Mouse (Mus musculus) CH12.LX (cell line): ENCODE measurements around the gene Fbxl20. TPM values are rescaled to one million over a fixed set of nuclear protein-coding genes. Genes with fewer than 3 reads are reported as not detected.

Source experiments
- DNase-seq: peaks from one replicate; pipeline ENCODE4 v3.0.0-alpha.2; 2013; ENCODE audit errors: extremely low read depth
- H3K27ac ChIP-seq: 2 replicates; pipeline ENCODE4 v1.5.1; 2012; ENCODE audit warnings: low read depth, mild to moderate bottlenecking, control low read depth, moderate library complexity; ENCODE audit not compliant: insufficient read depth
- H3K27me3 ChIP-seq: replicated peaks from 2 replicates; pipeline ENCODE3; 2012; ENCODE audit warnings: inconsistent platforms
- H3K36me3 ChIP-seq, 2 experiments: replicated peaks in 1 of 2; 2 replicates each; pipeline versions ENCODE3 to v1.6.1; 2012; ENCODE audit warnings: inconsistent platforms in 1 of 2, low read length in 1 of 2, mild to moderate bottlenecking in 1 of 2, mixed read lengths in 1 of 2, moderate library complexity in 1 of 2; ENCODE audit not compliant: control insufficient read depth in 1 of 2, insufficient read depth in 1 of 2
- H3K4me1 ChIP-seq, 2 experiments: 2 replicates each; pipeline ENCODE4 v1.6.1; 2012; ENCODE audit warnings: inconsistent platforms in 1 of 2, moderate library complexity in 1 of 2; ENCODE audit not compliant: insufficient read depth in 2 of 2, control insufficient read depth in 1 of 2
- H3K4me2 ChIP-seq: 2 replicates; pipeline ENCODE4 v1.6.1; 2012; ENCODE audit warnings: low read depth, mild to moderate bottlenecking, control low read depth; ENCODE audit not compliant: poor library complexity, insufficient read depth, severe bottlenecking
- H3K4me3 ChIP-seq, 3 experiments: fragments of 150-350 bp in 1 of 3; sonication (generic) in 1 of 3; replicated peaks in 1 of 3; 2 replicates each; pipeline versions ENCODE3 to v1.5.1; 2011 to 2012; ENCODE audit warnings: low read depth in 2 of 3, low read length in 2 of 3, mild to moderate bottlenecking in 2 of 3, moderate library complexity in 2 of 3, control low read depth in 1 of 3, improper control_type of control experiment in 1 of 3, inconsistent platforms in 1 of 3, mixed read lengths in 1 of 3; ENCODE audit not compliant: poor library complexity in 1 of 3
- H3K79me2 ChIP-seq: replicated peaks from 2 replicates; pipeline ENCODE4 v1.6.1; 2012; ENCODE audit warnings: mild to moderate bottlenecking, moderate library complexity; ENCODE audit not compliant: control insufficient read depth, poor library complexity, insufficient read depth, severe bottlenecking; ENCODE audit errors: extremely low read depth
- H3K9ac ChIP-seq: 2 replicates; pipeline ENCODE4 v1.6.1; 2012; ENCODE audit warnings: low read depth, mild to moderate bottlenecking, control low read depth, moderate library complexity; ENCODE audit not compliant: insufficient read depth
- H3K9me3 ChIP-seq: replicated peaks from 2 replicates; pipeline ENCODE3; 2012; ENCODE audit warnings: low read length, inconsistent platforms, mixed read lengths
- CTCF ChIP-seq, 2 experiments: IDR thresholded peaks in 1 of 2; conservative IDR thresholded peaks in 1 of 2; 2 replicates each; pipeline ENCODE4 v1.5.1; 2011 to 2012; ENCODE audit warnings: low read depth in 2 of 2, low read length in 2 of 2, improper control_type of control experiment in 1 of 2, inconsistent platforms in 1 of 2, mild to moderate bottlenecking in 1 of 2, moderate library complexity in 1 of 2
- ELF1 ChIP-seq: IDR thresholded peaks from 2 replicates; pipeline ENCODE4 v1.6.1; 2014; ENCODE audit warnings: low read depth, mild to moderate bottlenecking, inconsistent platforms, low read length, improper control_type of control experiment
- ETS1 ChIP-seq: conservative IDR thresholded peaks from 2 replicates; pipeline ENCODE4 v1.6.1; 2012; ENCODE audit warnings: low read depth, mild to moderate bottlenecking, inconsistent platforms, low read length, improper control_type of control experiment, moderate library complexity
- HCFC1 ChIP-seq: IDR thresholded peaks from 2 replicates; pipeline ENCODE4 v1.6.1; 2012; ENCODE audit warnings: low read depth, mild to moderate bottlenecking, inconsistent platforms, low read length, improper control_type of control experiment
- JUN ChIP-seq: IDR thresholded peaks from 2 replicates; pipeline ENCODE4 v1.6.1; 2011; ENCODE audit warnings: low read depth, mild to moderate bottlenecking, low read length, improper control_type of control experiment, moderate library complexity; ENCODE audit not compliant: insufficient read depth
- JUND ChIP-seq: conservative IDR thresholded peaks from 2 replicates; pipeline ENCODE4 v1.6.1; 2011; ENCODE audit warnings: low read depth, low read length, improper control_type of control experiment
- KAT2A ChIP-seq: IDR thresholded peaks from 2 replicates; pipeline ENCODE4 v1.6.1; 2012; ENCODE audit warnings: low read length, improper control_type of control experiment, inconsistent platforms; ENCODE audit not compliant: insufficient replicate concordance
- MAFK ChIP-seq: IDR thresholded peaks from 2 replicates; pipeline ENCODE4 v1.6.1; 2011; ENCODE audit warnings: low read length, improper control_type of control experiment; ENCODE audit not compliant: insufficient replicate concordance
- MAZ ChIP-seq: IDR thresholded peaks from 2 replicates; pipeline ENCODE4 v1.6.1; 2012; ENCODE audit warnings: low read depth, mild to moderate bottlenecking, inconsistent platforms, low read length, improper control_type of control experiment, moderate library complexity
- MEF2A ChIP-seq: IDR thresholded peaks from 2 replicates; pipeline ENCODE4 v1.6.1; 2014; ENCODE audit warnings: low read depth, mild to moderate bottlenecking, inconsistent platforms, low read length, improper control_type of control experiment, borderline replicate concordance
- MXI1 ChIP-seq: IDR thresholded peaks from 2 replicates; pipeline ENCODE4 v1.6.1; 2011; ENCODE audit warnings: mild to moderate bottlenecking, low read depth, low read length, improper control_type of control experiment
- MYC ChIP-seq: IDR thresholded peaks from 2 replicates; pipeline ENCODE4 v1.6.1; 2011; ENCODE audit warnings: low read depth, mild to moderate bottlenecking, improper control_type of control experiment, low read length
- NELFE ChIP-seq: IDR thresholded peaks from 2 replicates; pipeline ENCODE4 v1.6.1; 2011; ENCODE audit warnings: low read depth, low read length, improper control_type of control experiment
- NRF1 ChIP-seq: IDR thresholded peaks from 2 replicates; pipeline ENCODE4 v1.6.1; 2014; ENCODE audit warnings: low read depth, mild to moderate bottlenecking, inconsistent platforms, low read length, improper control_type of control experiment, moderate library complexity
- RAD21 ChIP-seq: IDR thresholded peaks from 2 replicates; pipeline ENCODE4 v1.6.1; 2011; ENCODE audit warnings: low read depth, mild to moderate bottlenecking, low read length, improper control_type of control experiment, moderate library complexity
- SIN3A ChIP-seq: IDR thresholded peaks from 2 replicates; pipeline ENCODE4 v1.6.1; 2012; ENCODE audit warnings: low read length, improper control_type of control experiment, inconsistent platforms
- SMC3 ChIP-seq: IDR thresholded peaks from 2 replicates; pipeline ENCODE4 v1.6.1; 2011; ENCODE audit warnings: low read depth, low read length, improper control_type of control experiment
- TBP ChIP-seq: conservative IDR thresholded peaks from 2 replicates; pipeline ENCODE4 v1.6.1; 2011; ENCODE audit warnings: low read depth, low read length, improper control_type of control experiment
- USF1 ChIP-seq: IDR thresholded peaks from 2 replicates; pipeline ENCODE4 v1.6.1; 2014; ENCODE audit warnings: low read depth, mild to moderate bottlenecking, inconsistent platforms, low read length, improper control_type of control experiment
- ZKSCAN1 ChIP-seq: IDR thresholded peaks from 2 replicates; pipeline ENCODE4 v1.6.1; 2012; ENCODE audit warnings: low read depth, inconsistent platforms, low read length, improper control_type of control experiment, borderline replicate concordance
- ZMIZ1 ChIP-seq: IDR thresholded peaks from 2 replicates; pipeline ENCODE4 v1.6.1; 2012; ENCODE audit warnings: low read depth, mild to moderate bottlenecking, inconsistent platforms, low read length, improper control_type of control experiment
- ZNF384 ChIP-seq: IDR thresholded peaks from 2 replicates; pipeline ENCODE4 v1.6.1; 2012; ENCODE audit warnings: low read depth, low read length, improper control_type of control experiment, inconsistent platforms
- dilution Hi-C: fragments of 300-500 bp; cut with MboI; formaldehyde crosslinking; loops from 2 replicates; pipeline ENCODE4 v1.14.3; 2020; ENCODE audit warnings: low sequenced_read_pairs; ENCODE audit not compliant: extremely low pct_unique_long_range_greater_than_20kb, extremely low pct_ligation_motif_present
- in situ Hi-C: fragments of 300-500 bp; cut with MboI; formaldehyde crosslinking; loops from 3 replicates; pipeline ENCODE4 v1.14.3; 2019; ENCODE audit warnings: low sequenced_read_pairs, low pct_ligation_motif_present, low pct_unique_long_range_greater_than_20kb, mixed read lengths
- polyA plus RNA-seq: library from polyadenylated mRNA; unstranded; fragments of >175 nt; gene quantifications from 2 replicates; pipeline ENCODE4 v1.2.1, GENCODE M21; 2012; ENCODE audit warnings: low read depth; ENCODE audit not compliant: insufficient read length
- total RNA-seq, 2 experiments: library from RNA; depleted of rRNA; stranded (reverse); fragments of 300-350 nt in 1 of 2; fragments of >200 nt in 1 of 2; gene quantifications; 2 replicates each; pipeline ENCODE4 v1.2.3; 2012 to 2014

Fbxl20 gene
- total and polyA plus RNA-seq, 3 experiments = 6.4 to 9.0 (median 7.9) TPM

DNA sequence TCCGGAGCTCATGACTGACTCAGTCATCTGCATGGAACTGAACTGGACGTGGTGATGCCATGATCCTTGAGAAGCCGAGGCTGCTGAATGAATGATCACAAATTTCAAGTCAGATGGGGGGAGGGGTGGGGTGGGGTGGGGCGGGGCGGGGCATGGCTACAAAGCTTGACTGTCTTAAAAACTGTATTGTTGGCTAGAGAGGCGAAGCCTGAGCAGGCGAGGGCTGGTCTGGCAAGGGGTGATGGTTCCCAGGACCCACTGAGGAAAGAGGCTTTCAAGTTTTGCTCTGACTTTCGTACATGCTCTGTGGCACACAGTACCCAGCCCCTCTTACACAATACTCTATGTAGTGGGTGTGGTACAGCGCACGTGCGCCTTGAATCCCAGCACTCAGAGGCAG lies 12.4 kb downstream of the Fbxl20 start:
- dilution Hi-C loops = no loop called here
- DNase-seq = no peak

DNA sequence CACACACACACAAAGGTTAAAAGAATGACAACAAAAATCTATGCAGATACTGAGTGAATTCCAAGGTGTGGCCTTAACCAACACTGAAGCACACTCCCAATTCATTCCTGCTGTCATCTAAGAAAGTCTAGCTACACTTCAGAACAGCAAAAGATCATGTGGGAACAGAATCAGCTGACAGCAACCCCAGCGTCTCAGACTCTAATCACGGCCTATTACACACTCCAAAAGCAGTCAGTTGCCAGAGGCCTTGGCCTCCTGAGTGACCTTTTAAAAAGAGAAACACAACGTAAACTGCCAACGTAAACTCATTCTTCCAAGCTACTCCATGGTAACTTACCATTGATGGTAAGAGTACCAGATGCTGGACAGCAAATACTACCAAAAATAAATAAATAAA lies 15.3 kb downstream of the Fbxl20 start:
- Histone ChIP-seq H3K27ac (no peak overlapping the region), H3K79me2 (peaks cover 9% of the 10 kb centered on the region), H3K9me3 (no peaks in the 10 kb centered on the region), H3K4me3 (no peak overlapping the region), H3K4me2 (no peak overlapping the region)
- in situ Hi-C loops (no loop called here), dilution Hi-C loops (no loop called here)
- no peak for TF ChIP-seq JUN
- no peak for TF ChIP-seq HCFC1
- no peak for TF ChIP-seq MXI1
- no peak for TF ChIP-seq JUND
- TF ChIP-seq ELF1 = no peak
- no peak for TF ChIP-seq MEF2A
- TF ChIP-seq ZMIZ1 = no peak
- no peak for TF ChIP-seq KAT2A
- no peak for TF ChIP-seq TBP
- no peak for TF ChIP-seq NRF1
- no peak for TF ChIP-seq SMC3
- no peak for TF ChIP-seq MAZ
- TF ChIP-seq ZNF384 = no peak
- no peak for TF ChIP-seq CTCF (conservative IDR thresholded peaks at IDR 0.05 in 1 of 2, IDR thresholded peaks at IDR 0.05 in 1 of 2; ENCODE audit: low read depth in 2 of 2, low read length in 2 of 2)
- no peak for TF ChIP-seq MYC
- TF ChIP-seq, all 38 proteins: peak for 0
- H3K4me1 ChIP-seq = no peaks in the 10 kb centered on the region
- no peak overlapping the region for H3K9ac ChIP-seq
- DNase-seq = no peak
- H3K27me3 ChIP-seq = no peaks in the 10 kb centered on the region
- peaks cover 2 to 15% of the 10 kb centered on the region in 2 experiments for H3K36me3 ChIP-seq

More for the DNA sequence above, 12.4 kb downstream of the Fbxl20 start:
- TF ChIP-seq ZMIZ1 (no peak), ZKSCAN1 (no peak), MEF2A (no peak), CTCF (conservative IDR thresholded peaks at IDR 0.05 in 1 of 2, IDR thresholded peaks at IDR 0.05 in 1 of 2; ENCODE audit: low read depth in 2 of 2, low read length in 2 of 2) (no peak), SIN3A (no peak), USF1 (no peak), RAD21 (no peak), MAFK (no peak), MYC (no peak), NELFE (no peak), ZNF384 (no peak), ETS1 (no peak)
- H3K27me3 ChIP-seq = no peaks in the 10 kb centered on the region
- no peaks in the 10 kb centered on the region for H3K9me3 ChIP-seq
- H3K4me3 ChIP-seq = no peak overlapping the region
- no peak overlapping the region for H3K27ac ChIP-seq
- in situ Hi-C loops = no loop called here
- H3K4me1 ChIP-seq = no peaks in the 10 kb centered on the region
- H3K9ac ChIP-seq = no peak overlapping the region
- no peak overlapping the region for H3K4me2 ChIP-seq
- H3K36me3 ChIP-seq = peaks cover 2 to 19% of the 10 kb centered on the region in 2 experiments
- peaks cover 10% of the 10 kb centered on the region for H3K79me2 ChIP-seq
